Mouse (Mus musculus) C2C12 (cell line): ENCODE measurements at regions not wholly inside any gene's neighbourhood (a gene's known extent, or its start where the extent isn't known, plus 50 kb on each side); places are given as distances from the start of the nearest gene placed in this dataset.

Source experiments
- CTCF ChIP-seq: IDR thresholded peaks from one replicate; pipeline ENCODE4 v1.5.1; 2011; ENCODE audit not compliant: control insufficient read depth, insufficient read depth, insufficient read length
- MYOD1 ChIP-seq: IDR thresholded peaks from one replicate; pipeline ENCODE4 v1.6.1; 2011; ENCODE audit warnings: low read depth; ENCODE audit not compliant: control insufficient read depth, insufficient read length
- MYOG ChIP-seq: IDR thresholded peaks from one replicate; pipeline ENCODE4 v1.6.1; 2011; ENCODE audit not compliant: control insufficient read depth, insufficient read length; ENCODE audit errors: extremely low read depth
- USF1 ChIP-seq: IDR thresholded peaks from one replicate; pipeline ENCODE4 v1.6.1; 2011; ENCODE audit warnings: low read depth, mild to moderate bottlenecking, control low read depth, moderate library complexity

GRCm38 (mm10) chr3:147423895-147424575 lies 571.9 kb downstream of the Ttll7 start:
- TF ChIP-seq CTCF (no peak), MYOG (no peak), USF1 (no peak), MYOD1 (no peak)
